8 mouse cellular contexts compared by ENCODE assay signal in genomic region chr15:79658531-79659375, GRCm38 (mm10). TPM values are rescaled to one million over a fixed set of nuclear protein-coding genes. Genes with fewer than 3 reads are reported as not detected.
DNase-seq lines count a peak whose midpoint lies in the region; ATAC-seq lines count a peak whose summit lies in the region.

Gene Fam227a, minus strand, starts transcription at chr15:79658956.
Gene Cby1, plus strand, starts transcription at chr15:79659199.

- H3K27me3 ChIP-seq in hindbrain, embryonic 12.5 days, result no peaks in the 10 kb centered on the region

- H3K9me3 ChIP-seq in hindbrain, embryonic 12.5 days (replicated peaks), result no peaks in the 10 kb centered on the region; the same call in 1 of the 2 replicates

- peaks cover 20% of the 10 kb centered on the region for H3K36me3 ChIP-seq in hindbrain, embryonic 12.5 days

- H3K27ac ChIP-seq in hindbrain, embryonic 12.5 days, result peak within 1 kb of the TSS; percentile 95

- H3K4me3 ChIP-seq in hindbrain, embryonic 12.5 days, result peak within 1 kb of the TSS; percentile 82

- H3K9ac ChIP-seq in hindbrain, embryonic 12.5 days, result peak within 1 kb of the TSS; percentile 85

- peaks cover 7% of the 10 kb centered on the region for H3K4me1 ChIP-seq in hindbrain, embryonic 12.5 days

- ATAC-seq in hindbrain, embryonic 12.5 days (ENCODE audit: low FRiP score), result peak; percentile 92

- H3K4me2 ChIP-seq in hindbrain, embryonic 12.5 days (replicated peaks), result peak within 1 kb of the TSS; percentile 82

- DNase-seq in MN1 (ENCODE audit: low spot score), result peak; percentile 96
- peak; percentile 95 for DNase-seq in cerebellum, adult 9-10 months
- peak; percentile 84 to 96 for DNase-seq in frontal cortex, adult 2 months (ENCODE audit: extremely low spot score in 1 of 2, low spot score in 1 of 2)
- DNase-seq in layer of hippocampus, postnatal 14 days (ENCODE audit: low spot score in 2 of 2), result peak; percentile 96 to 99
- peak; percentile 97 for DNase-seq in lung, postnatal 14 days
- DNase-seq in retina, adult 2 months (ENCODE audit: low read depth, low spot score), result peak; percentile 89
- DNase-seq in thymus, postnatal 36 days, result peak; percentile 94 to 95

- under 1% methylated on average over 54 of the region's 55 CpGs for WGBS in hindbrain, embryonic 12.5 days

RNA-seq across cellular contexts. Expression of gene Fam227a, which starts in this region (rescaled TPM):
- polyA plus RNA-seq in frontal cortex, adult 2 months (2012; rRNA removed), result 15.8 and 19.0 TPM in 2 replicates
- 5.5 and 5.9 TPM in 2 replicates for polyA plus RNA-seq in hindbrain, embryonic 12.5 days (2016; fragmentation: Nextera tagmentation; extraction: Ambion mirVana)
- 10 to 100 TPM; 10.2 to 11.0 TPM for total RNA-seq in layer of hippocampus, postnatal 14 days (2021)

RNA-seq across cellular contexts. Expression of gene Cby1, which starts in this region (rescaled TPM):
- 39.3 and 45.0 TPM in 2 replicates for polyA plus RNA-seq in frontal cortex, adult 2 months (2012; rRNA removed)
- 63.7 and 69.0 TPM in 2 replicates for polyA plus RNA-seq in hindbrain, embryonic 12.5 days (2016; fragmentation: Nextera tagmentation; extraction: Ambion mirVana)
- 10 to 100 TPM; 57.0 to 59.9 TPM for total RNA-seq in layer of hippocampus, postnatal 14 days (2021)

Comparison
In these comparisons a context has a peak if more than half of its experiments do, and no peak if none do; other contexts are left out.
1. Peak in every context shown above with its lines: DNase-seq, ATAC-seq, H3K4me3 ChIP-seq and H3K27ac ChIP-seq.